Mouse (Mus musculus) stomach, postnatal 0 days (tissue): ENCODE measurements around the gene Ube2d1. TPM values are rescaled to one million over a fixed set of nuclear protein-coding genes. Genes with fewer than 3 reads are reported as not detected.

Source experiments
- ATAC-seq: fragments of 200-750 bp; cut with Nextera tagmentation; 2 replicates; pipeline ENCODE4 v1.8.0; 2017; ENCODE audit not compliant: low FRiP score, low TSS enrichment
- DNase-seq: peaks from one replicate; pipeline ENCODE4 v3.0.0-alpha.2; 2016; ENCODE audit warnings: low spot score
- H3K27ac ChIP-seq: fragments of 300-500 bp; sonication (generic); replicated peaks from 2 replicates; pipeline ENCODE4 v1.5.1; 2014; ENCODE audit warnings: mild to moderate bottlenecking, control low read depth
- H3K27me3 ChIP-seq: fragments of 300-500 bp; sonication (generic); 2 replicates; pipeline ENCODE4 v1.6.1; 2014; ENCODE audit warnings: low read length; ENCODE audit not compliant: control insufficient read depth, insufficient read depth
- H3K36me3 ChIP-seq: fragments of 300-500 bp; sonication (generic); 2 replicates; pipeline ENCODE4 v1.6.1; 2014; ENCODE audit warnings: low read length, mixed read lengths; ENCODE audit not compliant: control insufficient read depth, insufficient read depth
- H3K4me1 ChIP-seq: fragments of 300-500 bp; sonication (generic); replicated peaks from 2 replicates; pipeline ENCODE4 v1.6.1; 2014; ENCODE audit warnings: antibody characterized with exemption; ENCODE audit not compliant: control insufficient read depth, insufficient read depth
- H3K4me2 ChIP-seq: fragments of 300-500 bp; sonication (generic); replicated peaks from 2 replicates; pipeline ENCODE4 v1.6.1; 2014; ENCODE audit warnings: low read depth, mild to moderate bottlenecking, control low read depth, moderate library complexity
- H3K4me3 ChIP-seq: fragments of 300-500 bp; sonication (generic); 2 replicates; pipeline ENCODE4 v1.5.1; 2014; ENCODE audit warnings: low read depth, low read length, control low read depth
- H3K9ac ChIP-seq: fragments of 300-500 bp; sonication (generic); 2 replicates; pipeline ENCODE4 v1.6.1; 2014; ENCODE audit warnings: mild to moderate bottlenecking, low read length, control low read depth, mixed read lengths
- H3K9me3 ChIP-seq: fragments of 300-500 bp; sonication (generic); 2 replicates; pipeline ENCODE4 v1.6.1; 2016; ENCODE audit warnings: low read length; ENCODE audit not compliant: control insufficient read depth
- CTCF ChIP-seq: IDR thresholded peaks from 2 replicates; pipeline ENCODE4 v1.5.1; 2016; ENCODE audit warnings: antibody characterized with exemption, low read depth, mild to moderate bottlenecking, moderate library complexity
- EP300 ChIP-seq: optimal IDR thresholded peaks from 2 replicates; pipeline ENCODE3; 2016; ENCODE audit warnings: antibody characterized with exemption
- WGBS: fragments of 180-500 bp; shearing (Covaris S2); extraction: QIAGEN DNeasy Blood & Tissue Kit; methylation state at CpG from one replicate; pipeline ENCODE4 v1.1.7; 2014; 5-methylcytosine and 5-hydroxymethylcytosine counted together
- polyA plus RNA-seq: library from polyadenylated mRNA; unstranded; fragments of >200 nt; fragmentation: Nextera tagmentation; extraction: Ambion mirVana; gene quantifications from 2 replicates; pipeline ENCODE4 v1.2.1, GENCODE M21; 2015

The Ube2d1 gene
- polyA plus RNA-seq, 1 experiment from 2014 or later, result 25.6 TPM

- Histone ChIP-seq H3K4me2 (no peak overlapping the region), H3K9me3 (no peaks in the 10 kb centered on the region), H3K36me3 (no peaks in the 10 kb centered on the region; the same call in 1 of the 2 replicates), H3K4me1 (no peaks in the 10 kb centered on the region), H3K27me3 (no peaks in the 10 kb centered on the region), H3K27ac (no peak overlapping the region), H3K4me3 (no peak overlapping the region), H3K9ac (no peak overlapping the region)
- 83% methylated on average over 5 of the region's 5 CpGs for WGBS
- ATAC-seq, result no peak
- DNase-seq, result no peak
- TF ChIP-seq EP300 (no peak), CTCF (no peak)
Observed at GRCm38 (mm10) chr10:71328870-71329269, 43.8 kb upstream of the Ube2d1 start.

- no peak for TF ChIP-seq EP300
- no peak for TF ChIP-seq CTCF
- Histone ChIP-seq H3K4me1 (no peaks in the 10 kb centered on the region), H3K9me3 (no peaks in the 10 kb centered on the region), H3K4me3 (no peak overlapping the region), H3K9ac (no peak overlapping the region), H3K4me2 (no peak overlapping the region), H3K36me3 (no peaks in the 10 kb centered on the region; the same call in 1 of the 2 replicates), H3K27me3 (no peaks in the 10 kb centered on the region), H3K27ac (no peak overlapping the region)
- no peak for ATAC-seq
- 86% methylated on average over 6 of the region's 6 CpGs for WGBS
- no peak for DNase-seq
Observed at GRCm38 (mm10) chr10:71328382-71328781, 43.3 kb upstream of the Ube2d1 start.

- DNase-seq, result no peak
Observed at GRCm38 (mm10) chr10:71327386-71327785, 42.3 kb upstream of the Ube2d1 start.

GRCm38 (mm10) chr10:71326789-71327188, 41.7 kb upstream of the Ube2d1 start:
- H3K4me3 ChIP-seq, result no peak overlapping the region
- 9% methylated on average over 7 of the region's 7 CpGs for WGBS
- H3K27me3 ChIP-seq, result no peaks in the 10 kb centered on the region
- H3K4me1 ChIP-seq, result no peaks in the 10 kb centered on the region
- DNase-seq (peak; percentile 71), ATAC-seq (no peak)
- H3K36me3 ChIP-seq, result no peaks in the 10 kb centered on the region; the same call in 1 of the 2 replicates
- H3K9ac ChIP-seq, result no peak overlapping the region
- no peak overlapping the region for H3K27ac ChIP-seq
- no peak overlapping the region for H3K4me2 ChIP-seq
- TF ChIP-seq EP300, result no peak
- TF ChIP-seq CTCF, result peak; percentile 97
- H3K9me3 ChIP-seq, result no peaks in the 10 kb centered on the region

More at GRCm38 (mm10) chr10:71327386-71327785, 42.3 kb upstream of the Ube2d1 start:
- H3K27me3 ChIP-seq, result no peaks in the 10 kb centered on the region
- no peaks in the 10 kb centered on the region for H3K4me1 ChIP-seq
- H3K36me3 ChIP-seq, result no peaks in the 10 kb centered on the region; the same call in 1 of the 2 replicates
- TF ChIP-seq EP300 (no peak), CTCF (no peak)
- 80% methylated on average over 10 of the region's 10 CpGs for WGBS
- H3K9ac ChIP-seq, result no peak overlapping the region
- H3K27ac ChIP-seq, result no peak overlapping the region
- H3K4me3 ChIP-seq, result no peak overlapping the region
- H3K4me2 ChIP-seq, result no peak overlapping the region
- H3K9me3 ChIP-seq, result no peaks in the 10 kb centered on the region
- ATAC-seq, result no peak

- DNase-seq (no peak), ATAC-seq (no peak)
- Histone ChIP-seq H3K4me2 (no peak overlapping the region), H3K27ac (no peak overlapping the region), H3K27me3 (no peaks in the 10 kb centered on the region), H3K4me1 (no peaks in the 10 kb centered on the region), H3K36me3 (no peaks in the 10 kb centered on the region; the same call in 1 of the 2 replicates), H3K9ac (no peak overlapping the region), H3K9me3 (no peaks in the 10 kb centered on the region), H3K4me3 (no peak overlapping the region)
- TF ChIP-seq EP300, result no peak
- no peak for TF ChIP-seq CTCF
- WGBS, result 71% methylated on average over 7 of the region's 7 CpGs
Observed at GRCm38 (mm10) chr10:71326123-71326522, 41.1 kb upstream of the Ube2d1 start.

GRCm38 (mm10) chr10:71323669-71324068, 38.6 kb upstream of the Ube2d1 start:
- 82% methylated on average over 8 of the region's 8 CpGs for WGBS
- ATAC-seq (no peak), DNase-seq (no peak)
- Histone ChIP-seq H3K36me3 (no peaks in the 10 kb centered on the region; the same call in 1 of the 2 replicates), H3K27me3 (no peaks in the 10 kb centered on the region), H3K9me3 (no peaks in the 10 kb centered on the region), H3K4me3 (no peak overlapping the region), H3K27ac (no peak overlapping the region), H3K9ac (no peak overlapping the region), H3K4me1 (no peaks in the 10 kb centered on the region), H3K4me2 (no peak overlapping the region)
- no peak for TF ChIP-seq EP300
- TF ChIP-seq CTCF, result no peak
